Mouse (Mus musculus): ENCODE measurements around the gene Tmcc3. TPM values are rescaled to one million over a fixed set of nuclear protein-coding genes. Genes with fewer than 3 reads are reported as not detected.

Tmcc3 gene
- total RNA-seq, 2 experiments from 2014 or later = 20.2 to 27.2 TPM

GRCm38 (mm10) chr10:94336071-94336470 lies 24.3 kb downstream of the Tmcc3 start:
- intact Hi-C loops (cut with DNase I) = no loop called here

GRCm38 (mm10) chr10:94341501-94341900 lies 29.8 kb downstream of the Tmcc3 start:
- no peak for DNase-seq (ENCODE audit: extremely low spot score in 1 of 2, low spot score in 2 of 2)
- H3K27ac ChIP-seq = no peak overlapping the region
- H3K4me3 ChIP-seq = no peak overlapping the region
- no peak for TF ChIP-seq CTCF (IDR thresholded peaks at IDR 0.05)
- intact Hi-C loops (cut with DNase I) = no loop called here

More at GRCm38 (mm10) chr10:94336071-94336470, 24.3 kb downstream of the Tmcc3 start:
- no peak overlapping the region for H3K27ac ChIP-seq
- H3K4me3 ChIP-seq = no peak overlapping the region
- no peak for DNase-seq (ENCODE audit: extremely low spot score in 1 of 2, low spot score in 2 of 2)
- TF ChIP-seq CTCF (IDR thresholded peaks at IDR 0.05) = no peak

GRCm38 (mm10) chr10:94342256-94342655 lies 30.5 kb downstream of the Tmcc3 start:
- Histone ChIP-seq H3K4me3 (no peak overlapping the region), H3K27ac (no peak overlapping the region)
- TF ChIP-seq CTCF (IDR thresholded peaks at IDR 0.05) = no peak
- no peak for DNase-seq (ENCODE audit: extremely low spot score in 1 of 2, low spot score in 2 of 2)
- intact Hi-C loops (cut with DNase I) = no loop called here

GRCm38 (mm10) chr10:94343581-94343980 lies 31.8 kb downstream of the Tmcc3 start:
- TF ChIP-seq CTCF (IDR thresholded peaks at IDR 0.05) = no peak
- H3K27ac ChIP-seq = no peak overlapping the region
- peak in 1 of 2 experiments; percentile 16 for DNase-seq (ENCODE audit: extremely low spot score in 1 of 2, low spot score in 2 of 2)
- H3K4me3 ChIP-seq = no peak overlapping the region
- intact Hi-C loops (cut with DNase I) = no loop called here

- no peak for DNase-seq (ENCODE audit: extremely low spot score in 1 of 2, low spot score in 2 of 2)
- no peak overlapping the region for H3K27ac ChIP-seq
- intact Hi-C loops (cut with DNase I) = no loop called here
- no peak for TF ChIP-seq CTCF (IDR thresholded peaks at IDR 0.05)
- H3K4me3 ChIP-seq = no peak overlapping the region
Measured at GRCm38 (mm10) chr10:94344631-94345417, 33.1 kb downstream of the Tmcc3 start.

GRCm38 (mm10) chr10:94345509-94346252 lies 33.9 kb downstream of the Tmcc3 start:
- no peak for TF ChIP-seq CTCF (IDR thresholded peaks at IDR 0.05)
- H3K27ac ChIP-seq = no peak overlapping the region
- DNase-seq (ENCODE audit: extremely low spot score in 1 of 2, low spot score in 2 of 2) = no peak
- intact Hi-C loops (cut with DNase I) = no loop called here
- no peak overlapping the region for H3K4me3 ChIP-seq

GRCm38 (mm10) chr10:94346596-94346995 lies 34.8 kb downstream of the Tmcc3 start:
- Histone ChIP-seq H3K27ac (no peak overlapping the region), H3K4me3 (no peak overlapping the region)
- DNase-seq (ENCODE audit: extremely low spot score in 1 of 2, low spot score in 2 of 2) = no peak
- no peak for TF ChIP-seq CTCF (IDR thresholded peaks at IDR 0.05)
- intact Hi-C loops (cut with DNase I) = no loop called here

- TF ChIP-seq CTCF (IDR thresholded peaks at IDR 0.05) = no peak
- intact Hi-C loops (cut with DNase I) = no loop called here
- DNase-seq (ENCODE audit: extremely low spot score in 1 of 2, low spot score in 2 of 2) = no peak
- no peak overlapping the region for H3K4me3 ChIP-seq
- H3K27ac ChIP-seq = no peak overlapping the region
Measured at GRCm38 (mm10) chr10:94347296-94347695, 35.5 kb downstream of the Tmcc3 start.

GRCm38 (mm10) chr10:94347959-94348358 lies 36.2 kb downstream of the Tmcc3 start:
- DNase-seq (ENCODE audit: extremely low spot score in 1 of 2, low spot score in 2 of 2) = no peak
- intact Hi-C loops (cut with DNase I) = no loop called here
- Histone ChIP-seq H3K27ac (no peak overlapping the region), H3K4me3 (no peak overlapping the region)
- no peak for TF ChIP-seq CTCF (IDR thresholded peaks at IDR 0.05)

- Histone ChIP-seq H3K27ac (no peak overlapping the region), H3K4me3 (no peak overlapping the region)
- no peak for TF ChIP-seq CTCF (IDR thresholded peaks at IDR 0.05)
- intact Hi-C loops (cut with DNase I) = no loop called here
- no peak for DNase-seq (ENCODE audit: extremely low spot score in 1 of 2, low spot score in 2 of 2)
Measured at GRCm38 (mm10) chr10:94350207-94350606, 38.5 kb downstream of the Tmcc3 start.

- TF ChIP-seq CTCF (IDR thresholded peaks at IDR 0.05) = no peak
- Histone ChIP-seq H3K4me3 (no peak overlapping the region), H3K27ac (no peak overlapping the region)
- intact Hi-C loops (cut with DNase I) = no loop called here
- DNase-seq (ENCODE audit: extremely low spot score in 1 of 2, low spot score in 2 of 2) = no peak
Measured at GRCm38 (mm10) chr10:94350896-94351661, 39.3 kb downstream of the Tmcc3 start.
